Mouse (Mus musculus) liver, adult 2 months (tissue): Measurements from ENCODE around the gene Recql5. TPM values are rescaled to one million over a fixed set of nuclear protein-coding genes. Genes with fewer than 3 reads are reported as not detected.

Experiments
- DNase-seq: peaks from one replicate; pipeline ENCODE4 v3.0.0-alpha.2; 2011; ENCODE audit warnings: low read depth, low spot score; ENCODE audit errors: extremely low read depth
- H3K27ac ChIP-seq: fragments of 200-500 bp; replicated peaks from 2 replicates; pipeline ENCODE4 v1.5.1; 2012; ENCODE audit warnings: low read depth, mild to moderate bottlenecking, control low read depth, inconsistent platforms, low read length; ENCODE audit not compliant: insufficient read depth
- H3K27me3 ChIP-seq: fragments of 200-500 bp; 2 replicates; pipeline ENCODE4 v1.6.1; 2012; ENCODE audit warnings: mild to moderate bottlenecking, moderate library complexity, low read length, inconsistent platforms; ENCODE audit not compliant: control insufficient read depth, insufficient read depth
- H3K36me3 ChIP-seq: fragments of 200-500 bp; 2 replicates; pipeline ENCODE4 v1.6.1; 2012; ENCODE audit warnings: low read length, inconsistent platforms; ENCODE audit not compliant: control insufficient read depth, insufficient read depth
- H3K4me1 ChIP-seq: fragments of 200-500 bp; 2 replicates; pipeline ENCODE4 v1.6.1; 2011; ENCODE audit warnings: low read length; ENCODE audit not compliant: control insufficient read depth, insufficient read depth
- H3K4me3 ChIP-seq: fragments of 200-500 bp; 2 replicates; pipeline ENCODE4 v1.5.1; 2011; ENCODE audit warnings: low read depth, mild to moderate bottlenecking, control low read depth, low read length, moderate library complexity; ENCODE audit not compliant: insufficient read depth
- H3K79me2 ChIP-seq: fragments of 200-500 bp; 2 replicates; pipeline ENCODE4 v1.6.1; 2012; ENCODE audit warnings: inconsistent platforms, mild to moderate bottlenecking, low read length, moderate library complexity; ENCODE audit not compliant: control insufficient read depth, insufficient read depth
- H3K9ac ChIP-seq: fragments of 200-500 bp; 2 replicates; pipeline ENCODE4 v1.6.1; 2012; ENCODE audit warnings: low read depth, mild to moderate bottlenecking, control low read depth, inconsistent platforms, low read length
- CTCF ChIP-seq: fragments of 200-500 bp; IDR thresholded peaks from 2 replicates; pipeline ENCODE4 v1.5.1; 2011; ENCODE audit warnings: low read depth, low read length, control low read depth
- POLR2A ChIP-seq: fragments of 200-500 bp; IDR thresholded peaks from 2 replicates; pipeline ENCODE4 v1.6.1; 2011; ENCODE audit warnings: low read length, control low read depth; ENCODE audit not compliant: insufficient read depth; ENCODE audit errors: extremely low read depth
- WGBS: fragments of 180-500 bp; shearing (Covaris S2); methylation state at CpG from one replicate; pipeline ENCODE4 v1.1.7; 2018; 5-methylcytosine and 5-hydroxymethylcytosine counted together
- polyA plus RNA-seq: library from polyadenylated mRNA; depleted of rRNA; stranded (reverse); fragments of >200 nt; gene quantifications from 2 replicates; pipeline ENCODE4 v1.2.3, GENCODE M21; 2012
- total RNA-seq: library from RNA; depleted of rRNA; stranded (reverse); fragments of >200 nt; gene quantifications from 2 replicates; pipeline ENCODE4 v1.2.3, GENCODE M21; 2014

Recql5 gene
- total and polyA plus RNA-seq, 2 experiments = 8.2 to 12.3 TPM

DNA sequence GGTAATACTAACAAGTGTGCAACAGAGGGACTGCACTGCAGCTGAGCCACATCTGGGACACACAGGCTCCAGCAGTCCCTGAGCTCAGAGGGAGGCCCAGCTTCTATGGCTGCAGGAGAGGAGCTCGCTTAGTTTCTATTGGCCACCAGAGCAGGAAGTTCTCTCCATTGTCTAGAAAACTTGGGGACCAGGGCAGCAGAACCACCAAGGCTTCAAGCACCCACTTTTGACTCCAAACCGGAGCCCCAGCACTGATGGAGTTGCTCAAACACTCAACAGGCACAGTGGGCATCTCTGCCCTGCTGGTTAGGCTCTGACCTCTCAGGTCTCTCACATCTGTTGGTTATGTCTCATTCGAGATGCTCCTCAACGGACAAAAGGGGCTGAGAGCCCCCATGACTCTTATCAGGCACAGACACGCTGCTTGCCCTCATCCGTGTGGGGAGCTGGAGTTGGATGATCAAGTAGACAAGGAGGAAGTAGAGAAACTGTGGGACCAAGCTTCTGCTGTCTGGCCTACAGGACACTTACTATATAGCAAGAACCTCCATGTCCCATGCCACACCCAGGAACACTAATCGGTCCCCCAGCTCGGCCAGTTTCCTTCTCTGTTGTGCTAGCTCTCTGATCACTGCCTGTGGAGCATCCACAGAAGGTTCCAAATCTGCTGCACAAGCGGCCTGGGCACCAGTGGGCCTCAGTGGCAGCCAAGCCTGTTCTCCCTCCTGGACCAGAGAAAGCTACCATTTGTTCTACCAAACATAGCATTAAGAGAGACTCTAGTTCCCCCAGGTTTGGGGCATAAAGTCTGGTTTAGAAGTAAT is 31.7 kb downstream of the Recql5 start:
- no peaks in the 10 kb centered on the region for H3K27me3 ChIP-seq
- DNase-seq = no peak
- 95% methylated on average over 9 of the region's 9 CpGs for WGBS
- no peak overlapping the region for H3K9ac ChIP-seq
- no peak overlapping the region for H3K27ac ChIP-seq
- no peaks in the 10 kb centered on the region for H3K36me3 ChIP-seq
- H3K79me2 ChIP-seq = no peaks in the 10 kb centered on the region
- TF ChIP-seq POLR2A (no peak), CTCF (no peak)
- 0 out of 2 replicates have a peak, but pooled peaks cover 1% of the 10 kb centered on the region for H3K4me1 ChIP-seq
- no peak overlapping the region for H3K4me3 ChIP-seq

DNA sequence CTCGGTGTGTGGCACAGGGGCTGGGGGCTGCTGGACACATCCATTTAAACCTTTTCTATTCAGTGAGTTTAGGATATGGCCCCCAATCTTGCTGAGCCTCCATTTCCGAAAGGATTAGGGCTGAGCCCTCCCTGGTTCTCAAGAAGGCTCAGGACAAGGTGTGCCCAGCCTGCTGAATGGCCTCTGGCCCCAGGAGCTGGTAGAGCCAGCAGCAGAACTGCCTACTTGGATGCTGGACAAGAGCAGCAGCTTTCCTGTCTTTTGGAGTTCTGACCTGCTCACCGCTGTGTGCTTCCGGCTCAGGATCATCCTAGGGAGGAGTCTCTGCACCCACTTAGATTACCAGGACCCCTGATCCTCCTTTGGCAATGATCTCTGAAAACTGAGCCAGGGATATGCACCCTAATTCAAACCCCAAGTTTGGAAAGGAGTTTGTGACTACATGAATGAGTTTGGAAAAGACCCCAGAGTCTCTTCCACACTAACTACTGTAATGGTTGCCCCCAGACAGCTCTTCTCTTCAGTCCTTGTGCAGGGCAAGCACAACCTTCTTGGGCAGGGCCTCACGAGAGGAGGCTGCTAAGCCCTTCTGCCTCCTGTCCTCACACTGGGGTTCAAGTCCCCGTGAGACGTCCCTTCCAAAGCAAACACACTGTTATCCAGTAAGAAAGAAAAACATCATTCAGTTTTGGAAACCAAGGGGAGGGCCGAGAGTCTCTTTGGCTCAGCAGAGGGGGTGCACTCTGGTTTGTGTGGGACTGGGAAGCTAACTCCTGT is 32.5 kb downstream of the Recql5 start:
- TF ChIP-seq POLR2A = no peak
- no peak for TF ChIP-seq CTCF
- H3K9ac ChIP-seq = no peak overlapping the region
- no peaks in the 10 kb centered on the region for H3K36me3 ChIP-seq
- no peak overlapping the region for H3K27ac ChIP-seq
- no peaks in the 10 kb centered on the region for H3K27me3 ChIP-seq
- no peak for DNase-seq
- H3K4me3 ChIP-seq = no peak overlapping the region
- H3K79me2 ChIP-seq = no peaks in the 10 kb centered on the region
- H3K4me1 ChIP-seq = 0 out of 2 replicates have a peak, but pooled peaks cover 1% of the 10 kb centered on the region
- 81% methylated on average over 8 of the region's 8 CpGs for WGBS

DNA sequence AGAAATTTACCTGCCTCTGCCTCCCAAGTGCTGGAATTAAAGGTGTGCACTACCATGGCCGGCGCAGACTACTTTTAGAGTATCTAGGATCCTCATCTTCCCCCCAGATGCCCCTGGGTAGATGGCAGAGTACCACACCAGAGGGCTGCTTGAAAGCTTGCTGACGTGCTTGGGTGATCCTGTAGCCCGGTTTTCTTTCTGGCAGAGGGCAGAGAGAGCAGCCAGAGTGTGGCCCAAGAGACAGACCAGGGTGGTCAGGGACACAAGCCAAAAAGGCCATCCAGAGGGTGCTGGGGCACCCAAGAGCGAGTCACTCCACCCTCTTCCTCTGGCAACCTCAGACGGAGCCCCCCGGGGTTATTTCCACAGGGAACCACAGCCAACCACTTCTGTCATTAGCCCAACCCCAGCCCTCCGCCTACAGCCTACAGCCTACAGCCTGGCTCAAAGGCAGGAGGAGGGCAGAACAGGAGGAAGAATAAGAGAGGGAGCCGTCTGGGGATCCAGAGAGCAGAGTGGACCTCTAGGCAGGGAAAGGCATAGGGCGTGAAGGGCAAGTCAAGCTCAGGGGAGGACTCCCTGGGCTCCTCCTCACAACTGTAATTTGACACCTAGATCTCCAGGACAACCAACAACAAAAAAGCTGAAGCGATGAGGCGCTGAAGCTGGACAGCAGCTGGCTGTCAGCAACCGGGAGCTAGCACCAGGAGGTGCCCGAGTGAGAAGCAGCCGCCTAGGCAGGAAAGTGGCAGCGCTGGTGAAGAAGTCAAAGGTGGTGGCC is 33.6 kb downstream of the Recql5 start, which contains the start of gene Smim5:
TSS of gene Smim5 (plus strand) at position 481 of the 781 bp plus-strand sequence.
- no peaks in the 10 kb centered on the region for H3K36me3 ChIP-seq
- 66% methylated on average over 16 of the region's 16 CpGs for WGBS
- no peak within 1 kb of the TSS for H3K9ac ChIP-seq
- no peaks in the 10 kb centered on the region for H3K79me2 ChIP-seq
- H3K4me1 ChIP-seq = 0 out of 2 replicates have a peak, but pooled peaks cover 1% of the 10 kb centered on the region
- H3K27ac ChIP-seq = no peak within 1 kb of the TSS
- no peak for DNase-seq
- no peak within 1 kb of the TSS for H3K4me3 ChIP-seq
- no peaks in the 10 kb centered on the region for H3K27me3 ChIP-seq
- TF ChIP-seq POLR2A = no peak
- TF ChIP-seq CTCF = no peak

GRCm38 (mm10) chr11:115898886-115899285 is 34.4 kb downstream of the Recql5 start:
- TF ChIP-seq CTCF (peak; percentile 79), POLR2A (no peak)
- Histone ChIP-seq H3K79me2 (no peaks in the 10 kb centered on the region), H3K36me3 (peaks cover 2% of the 10 kb centered on the region; the same call in 1 of the 2 replicates), H3K27me3 (no peaks in the 10 kb centered on the region), H3K9ac (no peak overlapping the region), H3K27ac (no peak overlapping the region), H3K4me1 (0 out of 2 replicates have a peak, but pooled peaks cover 1% of the 10 kb centered on the region), H3K4me3 (no peak overlapping the region)
- WGBS = 50% methylated on average over 4 of the region's 4 CpGs
- peak; percentile 10 for DNase-seq

DNA sequence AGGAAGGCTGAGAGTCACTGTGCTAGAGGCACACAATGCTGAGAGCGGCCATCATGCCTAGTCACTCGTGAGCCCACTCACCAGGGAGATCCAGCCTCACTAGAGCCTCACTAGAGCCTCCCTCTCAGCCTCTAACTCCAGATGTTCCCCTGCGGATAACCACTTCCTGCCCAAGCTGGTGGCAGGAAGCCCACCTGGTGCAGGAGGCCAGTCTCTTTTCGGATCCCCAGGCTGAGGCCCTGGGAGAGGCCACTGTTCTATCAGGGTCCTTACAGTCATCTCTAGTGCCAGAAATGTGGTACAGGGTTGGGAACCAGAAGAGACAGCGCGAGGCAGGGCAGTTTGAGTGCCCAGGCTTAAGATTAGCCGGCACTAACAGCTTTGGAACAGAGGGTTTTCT is 34.8 kb downstream of the Recql5 start:
- Histone ChIP-seq H3K36me3 (peaks cover 3% of the 10 kb centered on the region; the same call in 1 of the 2 replicates), H3K27ac (no peak overlapping the region), H3K4me3 (no peak overlapping the region), H3K27me3 (no peaks in the 10 kb centered on the region), H3K9ac (no peak overlapping the region), H3K4me1 (0 out of 2 replicates have a peak, but pooled peaks cover 1% of the 10 kb centered on the region), H3K79me2 (no peaks in the 10 kb centered on the region)
- DNase-seq = no peak
- 89% methylated on average over 7 of the region's 7 CpGs for WGBS
- no peak for TF ChIP-seq POLR2A
- no peak for TF ChIP-seq CTCF
